Mouse (Mus musculus) frontal cortex, postnatal 14 days (tissue): ENCODE data around the gene Tom1l1.

ENCODE experiments used
- DNase-seq, 2 experiments: peaks; one replicate each; pipeline ENCODE4 v3.0.0; 2022; ENCODE audit warnings: low spot score in 2 of 2

Gene Tom1l1

DNA sequence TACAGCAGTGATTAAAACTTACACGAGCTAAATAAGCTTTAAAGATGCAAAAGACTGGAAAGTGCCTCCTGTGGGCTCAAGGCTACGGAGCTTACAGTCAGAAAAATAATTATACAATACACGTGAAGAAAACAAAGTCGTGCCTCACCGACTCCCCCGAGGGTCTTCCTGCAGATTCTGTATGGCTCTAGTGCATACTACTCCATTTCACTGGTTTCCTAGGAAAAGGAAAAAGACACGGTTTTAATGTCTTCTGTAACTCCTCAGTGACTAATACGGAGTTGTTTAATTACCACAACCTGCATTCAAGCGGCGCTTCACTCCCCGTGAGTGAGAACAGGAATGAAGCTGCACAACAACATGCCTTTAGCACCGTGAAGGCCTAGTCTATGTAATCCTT is 66.1 kb downstream of the Tom1l1 start:
- no peak for DNase-seq

DNA sequence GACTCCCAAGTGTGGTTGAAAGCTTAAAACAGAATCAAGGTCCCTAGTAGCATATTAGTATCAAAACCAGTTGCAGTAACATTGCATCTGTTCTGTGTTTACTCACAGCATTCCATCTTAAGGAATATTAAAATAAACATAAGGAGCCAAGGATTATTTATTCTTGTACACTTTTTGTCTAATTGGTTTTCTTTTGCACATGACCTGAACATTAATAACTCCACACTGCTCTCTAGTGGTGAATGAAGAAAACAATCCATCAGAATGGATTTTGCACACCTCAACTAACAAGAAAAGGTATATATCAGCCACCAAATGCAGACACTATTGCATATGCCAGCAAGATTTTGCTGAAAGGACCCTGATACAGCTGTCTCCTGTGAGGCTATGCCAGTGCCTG is 71.7 kb downstream of the Tom1l1 start:
- no peak for DNase-seq

GRCm38 (mm10) chr11:90614743-90615142 is 73.4 kb downstream of the Tom1l1 start:
- no peak for DNase-seq

GRCm38 (mm10) chr11:90612118-90612517 is 76.0 kb downstream of the Tom1l1 start:
- no peak for DNase-seq

- DNase-seq: no peak
These were observed 85.1 kb downstream of the Tom1l1 start for GRCm38 (mm10) chr11:90603066-90603465.

- no peak for DNase-seq
These were observed 92.3 kb downstream of the Tom1l1 start for GRCm38 (mm10) chr11:90595826-90596225.
